Mouse (Mus musculus): Measurements from ENCODE around the gene Dusp9.

Gene Dusp9

GRCm38 (mm10) chrX:73672031-73672431 lies 32.8 kb downstream of the Dusp9 start:
- DNase-seq (ENCODE audit: low spot score) = peak; percentile 53

- DNase-seq (ENCODE audit: low spot score) = no peak
Observed at GRCm38 (mm10) chrX:73672879-73673618, 33.8 kb downstream of the Dusp9 start, which contains the start of gene Slc6a8. Gene Slc6a8 (plus strand): TSS chrX:73673150.

DNA sequence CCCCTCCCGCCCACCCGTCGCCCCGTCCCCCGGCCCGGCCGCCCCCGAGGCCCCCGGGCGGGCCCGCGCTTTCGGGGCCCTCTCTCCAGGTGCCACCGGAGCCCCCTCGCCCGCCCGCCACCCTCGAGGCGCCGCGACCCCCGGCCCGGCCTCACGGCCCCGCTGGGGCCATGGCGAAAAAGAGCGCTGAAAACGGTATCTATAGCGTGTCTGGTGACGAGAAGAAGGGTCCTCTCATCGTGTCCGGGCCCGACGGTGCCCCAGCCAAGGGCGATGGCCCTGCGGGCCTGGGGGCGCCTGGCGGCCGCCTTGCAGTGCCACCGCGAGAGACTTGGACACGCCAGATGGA lies 34.4 kb downstream of the Dusp9 start:
- DNase-seq (ENCODE audit: low spot score) = no peak

- DNase-seq (ENCODE audit: low spot score) = no peak
Observed at GRCm38 (mm10) chrX:73673968-73674661, 34.9 kb downstream of the Dusp9 start.

DNA sequence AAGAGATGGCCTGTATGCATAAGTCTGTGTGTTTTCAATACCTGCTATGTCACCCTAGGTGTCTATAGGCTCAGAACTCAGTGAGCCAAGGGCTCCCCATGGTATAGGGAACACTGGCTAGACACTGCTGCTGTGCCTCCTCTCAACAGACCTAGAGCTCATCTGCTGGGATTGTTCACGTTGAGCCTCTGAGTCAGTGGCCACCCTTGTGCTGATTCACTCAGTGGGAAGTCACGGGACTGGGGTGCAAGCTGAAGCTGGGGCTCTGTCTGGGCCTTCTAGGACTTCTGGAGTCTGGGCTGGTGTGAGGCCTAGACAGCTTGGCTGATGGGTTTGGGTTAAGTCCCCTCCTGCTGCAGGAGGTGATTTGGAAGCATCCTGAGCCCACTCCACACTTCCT lies 36.0 kb downstream of the Dusp9 start:
- no peak for DNase-seq (ENCODE audit: low spot score)

DNA sequence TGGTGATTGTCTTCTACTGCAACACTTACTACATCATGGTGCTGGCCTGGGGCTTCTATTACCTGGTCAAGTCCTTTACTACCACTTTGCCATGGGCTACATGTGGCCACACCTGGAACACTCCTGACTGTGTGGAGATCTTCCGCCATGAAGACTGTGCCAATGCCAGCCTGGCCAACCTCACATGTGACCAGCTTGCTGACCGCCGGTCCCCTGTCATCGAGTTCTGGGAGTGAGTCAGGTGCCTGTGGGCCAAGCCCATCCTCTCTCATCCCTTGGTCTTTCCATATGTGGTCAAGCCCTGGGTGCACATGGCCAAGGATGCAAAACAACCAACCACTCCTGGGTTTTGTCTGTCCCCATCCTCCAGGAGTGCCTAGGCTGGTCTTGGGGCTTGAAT lies 37.4 kb downstream of the Dusp9 start:
- no peak for DNase-seq (ENCODE audit: low spot score)

DNA sequence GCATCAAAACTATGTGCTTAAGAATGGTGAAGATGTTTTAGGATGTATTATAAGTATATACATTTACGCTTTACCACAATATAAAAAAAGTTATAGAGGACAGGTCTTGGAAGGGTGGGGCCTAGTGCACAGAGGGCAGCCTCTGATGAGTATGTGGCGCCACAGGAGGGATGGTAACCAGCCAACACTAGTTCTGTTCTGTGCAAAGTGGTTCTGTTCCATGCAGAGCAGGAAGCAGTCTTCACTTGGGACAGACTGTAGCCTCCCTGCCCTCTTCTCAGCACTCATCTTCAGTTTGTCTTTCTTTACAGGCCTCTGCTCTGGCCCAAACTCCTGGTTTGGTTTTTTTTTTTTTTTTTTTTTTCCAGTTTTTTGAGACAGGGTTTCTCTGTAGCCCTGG lies 44.9 kb downstream of the Dusp9 start:
- no peak for DNase-seq (ENCODE audit: low spot score)

DNA sequence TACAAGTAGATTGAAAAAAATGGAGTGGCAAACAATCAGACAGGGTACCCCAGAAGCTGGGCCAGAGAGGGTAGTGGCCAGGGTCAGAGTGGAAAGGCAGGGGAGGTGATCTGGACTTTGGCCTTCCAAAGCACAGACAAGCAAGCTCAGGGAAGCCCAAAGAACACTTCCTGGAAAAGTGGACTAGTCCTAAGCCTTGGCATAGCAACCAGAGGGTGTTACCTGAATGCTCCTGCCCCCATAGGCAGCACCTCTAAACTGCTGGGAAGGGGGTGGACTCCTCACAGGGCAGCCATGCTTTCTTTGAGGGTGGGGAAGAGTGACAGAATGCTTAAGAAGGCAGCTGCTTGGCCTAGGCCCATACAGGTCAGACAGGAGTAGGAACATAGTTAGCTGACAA lies 45.8 kb downstream of the Dusp9 start:
- no peak for DNase-seq (ENCODE audit: low spot score)

- DNase-seq (ENCODE audit: low spot score) = no peak
Observed at GRCm38 (mm10) chrX:73685629-73686028, 46.4 kb downstream of the Dusp9 start.

DNA sequence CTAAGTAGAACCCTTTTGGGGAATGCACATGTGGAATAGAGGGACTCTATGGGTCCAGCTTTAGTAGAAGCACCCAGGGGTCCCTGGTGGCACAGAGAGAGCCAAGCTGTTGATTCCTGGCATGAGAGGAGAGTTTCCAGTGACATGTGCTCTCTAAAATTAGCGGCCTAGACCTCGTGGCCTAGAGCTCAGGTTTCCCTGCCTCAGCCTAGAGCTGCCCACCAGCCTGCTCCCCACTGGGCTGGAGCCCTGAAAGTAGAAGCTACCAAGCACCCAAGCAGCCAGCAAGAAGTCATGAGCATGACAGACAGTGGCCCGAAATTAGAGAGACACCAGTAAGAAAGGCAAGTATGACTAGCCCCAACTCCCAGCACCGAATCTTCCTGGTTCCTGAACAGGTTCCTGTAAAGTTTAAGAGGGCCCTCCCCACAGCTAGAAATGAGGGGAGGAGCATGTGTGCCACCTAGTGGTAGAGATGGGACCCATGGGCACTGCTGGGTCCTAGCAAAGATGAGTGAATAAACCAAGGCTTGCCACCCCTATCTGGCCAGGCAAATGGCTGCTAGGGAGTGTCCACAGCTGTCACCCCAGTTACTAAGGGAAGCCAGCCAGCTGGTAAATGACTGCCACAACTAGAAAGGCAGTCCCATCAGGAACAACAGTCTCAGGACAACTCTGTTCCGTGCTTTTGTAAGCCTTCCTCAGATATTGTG lies 51.9 kb downstream of the Dusp9 start:
- peak; percentile 18 for DNase-seq (ENCODE audit: low spot score)

Data from T-cell, adult 2 months (primary cell).